Mouse (Mus musculus) liver, postnatal 0 days (tissue): ENCODE measurements around the gene Nccrp1. TPM values are rescaled to one million over a fixed set of nuclear protein-coding genes. Genes with fewer than 3 reads are reported as not detected.
A peak's percentile ranks its signal among the peaks of the same experiment; 100 is the strongest.

Experiments
- ATAC-seq: fragments of 200-750 bp; cut with Nextera tagmentation; 2 replicates; pipeline ENCODE4 v1.8.0; 2017; ENCODE audit warnings: mild to moderate bottlenecking, moderate library complexity
- DNase-seq: peaks from one replicate; pipeline ENCODE4 v3.0.0-alpha.2; 2016
- H3K27ac ChIP-seq: fragments of 300-500 bp; sonication (generic); 2 replicates; pipeline ENCODE4 v1.5.1; 2014; ENCODE audit warnings: antibody characterized with exemption, moderate library complexity, mild to moderate bottlenecking, low read depth
- H3K27me3 ChIP-seq: fragments of 300-500 bp; sonication (generic); 2 replicates; pipeline ENCODE4 v1.6.1; 2014; ENCODE audit warnings: low read length, control low read depth, mixed read lengths; ENCODE audit not compliant: insufficient read depth
- H3K36me3 ChIP-seq: fragments of 300-500 bp; sonication (generic); replicated peaks from 2 replicates; pipeline ENCODE4 v1.6.1; 2014; ENCODE audit warnings: mild to moderate bottlenecking, control low read depth, low read length, moderate library complexity, mixed read lengths; ENCODE audit not compliant: insufficient read depth
- H3K4me1 ChIP-seq: fragments of 300-500 bp; sonication (generic); 2 replicates; pipeline ENCODE4 v1.6.1; 2014; ENCODE audit warnings: antibody characterized with exemption, mild to moderate bottlenecking, control low read depth; ENCODE audit not compliant: insufficient read depth
- H3K4me2 ChIP-seq: fragments of 300-500 bp; sonication (generic); 2 replicates; pipeline ENCODE4 v1.6.1; 2014; ENCODE audit warnings: low read depth, mild to moderate bottlenecking, low read length, moderate library complexity, mixed read lengths
- H3K4me3 ChIP-seq: fragments of 300-500 bp; sonication (generic); 2 replicates; pipeline ENCODE4 v1.5.1; 2014; ENCODE audit warnings: low read depth, low read length
- H3K9ac ChIP-seq: fragments of 300-500 bp; sonication (generic); replicated peaks from 2 replicates; pipeline ENCODE4 v1.6.1; 2014; ENCODE audit warnings: mild to moderate bottlenecking, moderate library complexity
- H3K9me3 ChIP-seq: fragments of 300-500 bp; sonication (generic); 2 replicates; pipeline ENCODE4 v1.6.1; 2016; ENCODE audit warnings: mild to moderate bottlenecking, control low read depth, low read length, mixed read lengths
- CTCF ChIP-seq: sonication (generic); IDR thresholded peaks from 2 replicates; pipeline ENCODE4 v1.5.1; 2016; ENCODE audit warnings: antibody characterized with exemption, low read depth
- EP300 ChIP-seq: IDR thresholded peaks from 2 replicates; pipeline ENCODE4 v1.6.1; 2016; ENCODE audit warnings: antibody characterized with exemption, low read depth, mild to moderate bottlenecking
- WGBS: fragments of 180-500 bp; shearing (Covaris S2); extraction: QIAGEN DNeasy Blood & Tissue Kit; methylation state at CpG from one replicate; pipeline ENCODE4 v1.1.7; 2014; ENCODE audit not compliant: insufficient replicate concordance; 5-methylcytosine and 5-hydroxymethylcytosine counted together
- polyA plus RNA-seq: library from polyadenylated mRNA; unstranded; fragments of >200 nt; fragmentation: Nextera tagmentation; extraction: Ambion mirVana; gene quantifications from 2 replicates; pipeline ENCODE4 v1.2.1, GENCODE M21; 2015

Gene Nccrp1
- not detected in 2 replicates for polyA plus RNA-seq

GRCm38 (mm10) chr7:28547154-28547553 lies at the start of gene Nccrp1:
Nccrp1 (minus strand) TSS chr7:28547254.
- DNase-seq (no peak), ATAC-seq (no peak)
- Histone ChIP-seq H3K36me3 (no peaks in the 10 kb centered on the region), H3K4me3 (no peak within 1 kb of the TSS), H3K9me3 (no peaks in the 10 kb centered on the region), H3K9ac (no peak within 1 kb of the TSS), H3K4me2 (peak within 1 kb of the TSS; percentile 43), H3K27me3 (peaks cover 28% of the 10 kb centered on the region), H3K27ac (no peak within 1 kb of the TSS), H3K4me1 (peaks cover 3% of the 10 kb centered on the region; the same call in 1 of the 2 replicates)
- no peak for TF ChIP-seq CTCF
- no peak for TF ChIP-seq EP300
- 9% methylated on average over 5 of the region's 5 CpGs for WGBS

GRCm38 (mm10) chr7:28595751-28596435 lies 48.8 kb upstream of the Nccrp1 start:
- peak overlapping the region; percentile 79 for H3K4me3 ChIP-seq
- peaks cover 56% of the 10 kb centered on the region for H3K4me1 ChIP-seq
- no peaks in the 10 kb centered on the region for H3K27me3 ChIP-seq
- peak overlapping the region; percentile 79 for H3K27ac ChIP-seq
- H3K9ac ChIP-seq = peak overlapping the region; percentile 72; the same call in 1 of the 2 replicates
- H3K4me2 ChIP-seq = peak overlapping the region; percentile 96
- H3K36me3 ChIP-seq = 0 out of 2 replicates have a peak, but pooled peaks cover 4% of the 10 kb centered on the region
- TF ChIP-seq EP300 = no peak
- no peak for TF ChIP-seq CTCF
- DNase-seq (no peak), ATAC-seq (no peak)
- 60% methylated on average over 8 of the region's 8 CpGs for WGBS
- no peaks in the 10 kb centered on the region for H3K9me3 ChIP-seq

- H3K4me3 ChIP-seq = no peak overlapping the region
- 48% methylated on average over 14 of the region's 14 CpGs for WGBS
- peaks cover 64% of the 10 kb centered on the region for H3K4me1 ChIP-seq
- H3K36me3 ChIP-seq = 0 out of 2 replicates have a peak, but pooled peaks cover 4% of the 10 kb centered on the region
- DNase-seq = peak; percentile 44
- H3K27ac ChIP-seq = 0 out of 2 replicates have a peak overlapping the region, but pooled peaks have one; percentile 40
- no peak overlapping the region for H3K4me2 ChIP-seq
- no peaks in the 10 kb centered on the region for H3K9me3 ChIP-seq
- no peaks in the 10 kb centered on the region for H3K27me3 ChIP-seq
- ATAC-seq = no peak
- TF ChIP-seq EP300 (no peak), CTCF (no peak)
- peak overlapping the region; percentile 26; the same call in 1 of the 2 replicates for H3K9ac ChIP-seq
Measured at GRCm38 (mm10) chr7:28593206-28594111, 46.4 kb upstream of the Nccrp1 start.

- H3K4me2 ChIP-seq = no peak overlapping the region
- ATAC-seq = no peak
- no peak overlapping the region for H3K27ac ChIP-seq
- peaks cover 65% of the 10 kb centered on the region for H3K4me1 ChIP-seq
- H3K27me3 ChIP-seq = no peaks in the 10 kb centered on the region
- H3K4me3 ChIP-seq = no peak overlapping the region
- no peak overlapping the region for H3K9ac ChIP-seq
- TF ChIP-seq CTCF (no peak), EP300 (no peak)
- H3K36me3 ChIP-seq = 0 out of 2 replicates have a peak, but pooled peaks cover 4% of the 10 kb centered on the region
- no peaks in the 10 kb centered on the region for H3K9me3 ChIP-seq
- no peak for DNase-seq
- 43% methylated on average over 1 of the region's 1 CpGs for WGBS
Measured at GRCm38 (mm10) chr7:28591862-28592261, 44.8 kb upstream of the Nccrp1 start.

DNA sequence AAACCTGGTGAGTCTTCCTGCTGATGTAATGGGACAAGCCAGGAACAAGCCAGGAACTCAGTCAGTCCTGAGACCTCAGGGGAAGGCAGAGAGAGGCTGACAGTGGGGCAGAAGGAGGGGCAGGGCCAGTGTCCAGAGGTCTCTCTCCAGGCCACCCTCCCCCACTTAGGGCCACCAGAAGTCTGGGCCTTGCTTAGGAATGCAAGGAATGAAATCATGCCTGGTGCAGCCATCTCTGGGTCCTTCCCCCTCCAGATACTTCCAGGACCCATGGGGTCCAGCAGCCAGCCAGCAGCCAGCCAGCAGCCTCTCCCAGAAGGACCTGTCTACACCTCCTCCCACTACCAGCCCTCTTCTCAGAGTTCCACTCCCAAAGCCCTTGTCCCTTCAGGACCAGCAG lies 40.6 kb upstream of the Nccrp1 start:
- Histone ChIP-seq H3K4me2 (no peak overlapping the region), H3K4me1 (peaks cover 68% of the 10 kb centered on the region), H3K4me3 (no peak overlapping the region), H3K27me3 (no peaks in the 10 kb centered on the region), H3K27ac (no peak overlapping the region), H3K36me3 (peaks cover 3% of the 10 kb centered on the region; the same call in 1 of the 2 replicates), H3K9ac (no peak overlapping the region), H3K9me3 (no peaks in the 10 kb centered on the region)
- DNase-seq = no peak
- no peak for ATAC-seq
- TF ChIP-seq CTCF (no peak), EP300 (no peak)
